Mouse (Mus musculus): ENCODE measurements at regions not wholly inside any gene's neighbourhood (a gene's known extent, or its start where the extent isn't known, plus 50 kb on each side); places are given as distances from the start of the nearest gene placed in this dataset.

GRCm38 (mm10) chr5:51665241-51665640 lies 97.7 kb upstream of the Ppargc1a start:
- peak; percentile 25 to 54 for DNase-seq
- intact Hi-C loops (cut with DNase I): loop anchor here (5.0 kb wide), 1 partner anchor 63 kb away; no protein-coding TSS in a partner anchor

DNA sequence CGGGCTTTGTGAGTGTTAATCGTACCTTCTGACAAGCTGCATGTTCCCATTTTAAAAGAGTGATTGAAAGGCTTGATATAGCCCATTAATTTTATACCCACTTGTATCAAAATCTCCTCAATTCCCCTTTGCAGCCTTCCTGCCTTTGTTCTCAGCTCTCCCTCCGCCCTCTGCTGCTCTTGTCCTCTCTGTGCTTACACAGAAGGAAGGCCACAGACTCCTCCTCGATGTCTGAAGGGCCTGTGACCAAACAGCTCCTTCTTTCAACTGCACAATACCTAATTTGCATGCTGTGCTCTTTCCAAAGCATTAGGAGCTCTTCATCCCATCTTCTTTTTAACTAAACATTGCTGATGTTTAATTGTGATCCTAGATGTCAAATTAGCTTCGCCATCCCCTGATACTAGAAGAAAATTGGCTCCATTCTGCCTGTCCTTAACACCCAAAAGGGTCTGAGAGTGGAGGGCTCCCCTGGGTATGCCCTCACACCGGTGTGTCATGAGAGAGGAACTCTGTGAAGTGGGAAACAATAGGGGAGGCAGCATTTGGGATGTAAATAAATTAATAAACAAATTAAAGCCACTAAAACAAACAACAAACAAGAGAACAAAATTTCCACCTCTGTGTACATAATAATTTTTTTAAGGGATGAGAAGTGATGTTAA lies 90.8 kb upstream of the Ppargc1a start:
- no peak for DNase-seq
- intact Hi-C loops (cut with DNase I): no loop called here

DNA sequence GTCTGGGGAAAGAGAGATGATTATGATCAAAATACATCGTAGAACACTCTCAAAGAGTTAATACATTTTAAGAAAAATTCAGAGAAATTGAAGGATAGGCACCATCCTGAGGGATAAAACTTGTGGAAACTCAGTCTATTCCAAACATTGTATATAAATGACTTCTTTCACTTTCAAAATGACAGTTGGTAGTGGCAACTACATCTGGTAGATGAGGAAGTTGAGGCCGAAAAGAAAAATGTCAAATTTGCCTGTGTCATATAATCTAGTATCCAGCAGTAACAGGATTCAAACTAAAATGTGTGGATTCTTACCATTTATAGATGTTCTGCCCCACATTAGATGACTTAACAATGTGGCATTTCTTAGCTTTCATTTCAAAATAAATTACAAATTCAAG lies 86.0 kb upstream of the Ppargc1a start:
- no peak for DNase-seq
- intact Hi-C loops (cut with DNase I): no loop called here

GRCm38 (mm10) chr5:51624400-51624799 lies 56.9 kb upstream of the Ppargc1a start:
- no peak for DNase-seq
- intact Hi-C loops (cut with DNase I): no loop called here

All from heart, postnatal 10 days (tissue).